Mouse (Mus musculus): ENCODE measurements around the gene Mast4. TPM values are rescaled to one million over a fixed set of nuclear protein-coding genes. Genes with fewer than 3 reads are reported as not detected.
A peak's percentile ranks its signal among the peaks of the same experiment; 100 is the strongest.

Mast4 gene
- polyA plus RNA-seq, 1 experiment from 2014 or later = 41.0 TPM

DNA sequence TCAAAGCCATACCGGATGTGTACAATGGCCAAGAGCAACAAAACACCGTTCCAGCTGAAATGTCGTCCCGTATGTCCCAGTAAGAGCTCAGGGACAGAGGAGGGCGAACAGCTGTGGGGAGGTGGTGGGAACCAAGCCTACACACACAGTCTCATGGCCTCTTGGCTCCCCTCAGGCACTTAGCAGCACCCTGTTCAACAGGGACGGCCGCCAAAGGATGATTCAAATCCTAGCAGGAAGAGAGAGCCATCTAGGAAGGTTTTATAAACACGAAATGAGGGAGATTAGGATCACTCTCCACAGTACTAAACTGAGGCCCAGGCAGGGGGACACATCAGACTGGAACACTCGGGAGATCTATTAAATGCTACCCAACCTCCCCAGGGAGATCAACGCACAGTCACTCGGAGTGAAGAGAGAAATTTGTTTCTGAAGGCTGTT is 122.8 kb downstream of the Mast4 start:
- peak overlapping the region; percentile 64 for H3K27ac ChIP-seq

DNA sequence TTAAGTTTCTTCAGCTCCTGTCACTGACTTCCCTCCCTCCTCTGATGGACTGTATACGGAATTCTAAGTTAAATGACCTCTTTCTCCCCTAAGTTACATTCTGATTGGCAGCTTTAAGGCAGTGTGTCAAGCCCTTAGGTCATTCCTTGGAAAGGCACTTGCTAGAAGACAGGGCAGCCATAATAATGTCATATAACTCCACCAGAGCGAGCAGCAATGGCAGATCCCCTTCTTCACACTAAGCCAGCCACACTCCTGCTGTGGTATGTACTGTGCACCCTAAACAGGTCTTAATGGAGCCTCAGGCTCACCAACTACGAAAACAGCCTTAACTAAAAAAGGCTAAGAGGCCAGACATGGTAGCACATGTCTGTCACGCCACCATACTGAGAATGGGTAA is 123.6 kb downstream of the Mast4 start:
- Histone ChIP-seq H3K4me3 (no peak overlapping the region), H3K4me2 (no peak overlapping the region), H3K9me3 (replicated peaks) (no peaks in the 10 kb centered on the region), H3K9ac (no peak overlapping the region), H3K27ac (peak overlapping the region; percentile 64), H3K4me1 (replicated peaks) (peaks cover 13% of the 10 kb centered on the region; the same call in 1 of the 2 replicates), H3K27me3 (no peaks in the 10 kb centered on the region), H3K36me3 (no peaks in the 10 kb centered on the region)
- 83% methylated on average over 4 of the region's 4 CpGs for WGBS
- ATAC-seq (replicated peaks; ENCODE audit: insufficient number of reproducible peaks, insufficient read depth, low FRiP score, low read depth) = no peak

More for the DNA sequence above, 122.8 kb downstream of the Mast4 start:
- Histone ChIP-seq H3K36me3 (no peaks in the 10 kb centered on the region), H3K9me3 (replicated peaks) (no peaks in the 10 kb centered on the region), H3K4me2 (0 out of 2 replicates have a peak overlapping the region, but pooled peaks have one; percentile 5), H3K4me1 (replicated peaks) (peaks cover 13% of the 10 kb centered on the region; the same call in 1 of the 2 replicates), H3K4me3 (no peak overlapping the region), H3K27me3 (no peaks in the 10 kb centered on the region), H3K9ac (no peak overlapping the region)
- WGBS = 53% methylated on average over 11 of the region's 11 CpGs
- ATAC-seq (replicated peaks; ENCODE audit: insufficient number of reproducible peaks, insufficient read depth, low FRiP score, low read depth) = peak; percentile 78

DNA sequence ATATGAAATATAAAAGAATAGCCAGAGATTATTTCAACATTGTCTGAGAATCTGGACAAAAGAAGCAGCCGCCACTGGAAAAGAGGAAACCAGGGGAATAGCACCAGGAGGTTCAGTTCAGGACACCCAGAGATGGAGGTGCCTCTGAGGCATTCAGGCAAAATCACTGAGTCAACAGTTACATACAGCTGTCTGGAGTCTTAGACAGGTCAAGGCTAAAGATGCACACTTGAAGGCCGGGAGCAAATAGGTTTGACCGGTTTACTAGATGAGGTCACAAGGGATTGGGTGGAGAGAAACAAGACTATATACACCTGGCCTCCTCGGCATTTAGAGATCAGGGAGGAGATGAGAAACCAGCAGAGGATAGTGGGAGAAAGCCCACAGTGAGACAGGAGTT is 127.1 kb downstream of the Mast4 start:
- Histone ChIP-seq H3K9ac (no peak overlapping the region), H3K36me3 (no peaks in the 10 kb centered on the region), H3K4me1 (replicated peaks) (peaks cover 10% of the 10 kb centered on the region; the same call in 1 of the 2 replicates), H3K27ac (no peak overlapping the region), H3K27me3 (no peaks in the 10 kb centered on the region), H3K9me3 (replicated peaks) (no peaks in the 10 kb centered on the region), H3K4me2 (no peak overlapping the region), H3K4me3 (no peak overlapping the region)
- no peak for ATAC-seq (replicated peaks; ENCODE audit: insufficient number of reproducible peaks, insufficient read depth, low FRiP score, low read depth)
- WGBS = 78% methylated on average over 4 of the region's 4 CpGs

DNA sequence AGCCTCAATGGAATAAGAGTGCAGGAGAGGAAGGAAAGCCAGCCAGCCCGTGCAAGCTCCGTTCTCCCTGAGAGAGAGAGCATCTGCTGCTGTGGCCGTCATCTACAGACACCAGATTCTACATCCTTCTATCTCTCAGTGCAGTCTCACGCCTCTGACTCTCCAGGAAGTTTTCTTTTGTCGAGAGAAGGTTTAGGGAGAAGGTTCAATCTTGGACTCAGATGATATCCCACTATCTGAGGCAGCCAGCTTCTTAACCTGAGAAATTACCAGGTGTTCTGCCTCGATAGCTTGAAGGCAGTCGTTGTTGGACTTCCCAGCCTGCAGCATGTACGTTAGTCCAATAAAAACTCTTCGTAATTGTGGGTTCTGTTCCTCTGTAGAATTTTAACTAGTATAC is 127.7 kb downstream of the Mast4 start:
- Histone ChIP-seq H3K27me3 (no peaks in the 10 kb centered on the region), H3K36me3 (no peaks in the 10 kb centered on the region), H3K4me1 (replicated peaks) (peaks cover 7% of the 10 kb centered on the region; the same call in 1 of the 2 replicates), H3K4me3 (no peak overlapping the region), H3K27ac (no peak overlapping the region), H3K9ac (no peak overlapping the region), H3K9me3 (replicated peaks) (no peaks in the 10 kb centered on the region), H3K4me2 (no peak overlapping the region)
- 76% methylated on average over 9 of the region's 9 CpGs for WGBS
- ATAC-seq (replicated peaks; ENCODE audit: insufficient number of reproducible peaks, insufficient read depth, low FRiP score, low read depth) = no peak

DNA sequence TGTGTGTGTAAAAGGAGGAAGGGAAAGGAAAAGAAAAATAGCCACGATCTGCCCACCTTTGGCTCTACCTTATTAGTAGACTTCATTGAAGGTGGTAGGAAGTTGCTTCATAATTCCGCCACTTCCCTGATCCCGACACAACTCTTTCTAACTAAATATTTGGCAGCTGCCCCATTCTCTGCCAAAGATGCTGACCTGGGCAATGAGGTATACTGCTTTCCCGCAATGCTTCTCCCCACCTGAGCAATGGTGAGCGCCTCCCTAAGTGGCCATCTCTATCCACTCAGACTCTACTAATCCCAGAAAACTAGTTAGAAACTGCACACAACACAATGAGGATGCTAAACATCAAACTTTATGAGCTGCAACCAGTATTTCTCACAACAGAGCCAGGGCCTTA is 129.1 kb downstream of the Mast4 start:
- Histone ChIP-seq H3K4me1 (replicated peaks) (no peaks in the 10 kb centered on the region), H3K36me3 (no peaks in the 10 kb centered on the region), H3K27me3 (no peaks in the 10 kb centered on the region), H3K9me3 (replicated peaks) (no peaks in the 10 kb centered on the region), H3K9ac (no peak overlapping the region), H3K4me2 (no peak overlapping the region), H3K27ac (no peak overlapping the region), H3K4me3 (no peak overlapping the region)
- no peak for ATAC-seq (replicated peaks; ENCODE audit: insufficient number of reproducible peaks, insufficient read depth, low FRiP score, low read depth)
- WGBS = 84% methylated on average over 5 of the region's 5 CpGs

GRCm38 (mm10) chr13:103203376-103203895 is 130.9 kb downstream of the Mast4 start:
- H3K9ac ChIP-seq = no peak overlapping the region
- H3K27me3 ChIP-seq = no peaks in the 10 kb centered on the region
- no peak overlapping the region for H3K27ac ChIP-seq
- WGBS = 43% methylated on average over 1 of the region's 1 CpGs
- no peak overlapping the region for H3K4me2 ChIP-seq
- H3K9me3 ChIP-seq (replicated peaks) = no peaks in the 10 kb centered on the region
- no peaks in the 10 kb centered on the region for H3K36me3 ChIP-seq
- no peaks in the 10 kb centered on the region for H3K4me1 ChIP-seq (replicated peaks)
- H3K4me3 ChIP-seq = no peak overlapping the region
- no peak for ATAC-seq (replicated peaks; ENCODE audit: insufficient number of reproducible peaks, insufficient read depth, low FRiP score, low read depth)

GRCm38 (mm10) chr13:103201016-103201760 is 133.1 kb downstream of the Mast4 start:
- Histone ChIP-seq H3K27ac (no peak overlapping the region), H3K4me2 (no peak overlapping the region)
- WGBS = 65% methylated on average over 10 of the region's 10 CpGs

GRCm38 (mm10) chr13:103199823-103200660 is 134.3 kb downstream of the Mast4 start:
- Histone ChIP-seq H3K27me3 (no peaks in the 10 kb centered on the region), H3K9ac (no peak overlapping the region), H3K9me3 (replicated peaks) (no peaks in the 10 kb centered on the region), H3K4me2 (no peak overlapping the region), H3K4me1 (replicated peaks) (no peaks in the 10 kb centered on the region; the same call in 1 of the 2 replicates), H3K27ac (no peak overlapping the region), H3K4me3 (no peak overlapping the region), H3K36me3 (no peaks in the 10 kb centered on the region)
- 42% methylated on average over 2 of the region's 2 CpGs for WGBS
- ATAC-seq (replicated peaks; ENCODE audit: insufficient number of reproducible peaks, insufficient read depth, low FRiP score, low read depth) = no peak

More at GRCm38 (mm10) chr13:103201016-103201760, 133.1 kb downstream of the Mast4 start:
- Histone ChIP-seq H3K27me3 (no peaks in the 10 kb centered on the region), H3K4me3 (no peak overlapping the region), H3K4me1 (replicated peaks) (no peaks in the 10 kb centered on the region; the same call in 1 of the 2 replicates), H3K36me3 (no peaks in the 10 kb centered on the region), H3K9ac (no peak overlapping the region), H3K9me3 (replicated peaks) (no peaks in the 10 kb centered on the region)
- ATAC-seq (replicated peaks; ENCODE audit: insufficient number of reproducible peaks, insufficient read depth, low FRiP score, low read depth) = no peak

DNA sequence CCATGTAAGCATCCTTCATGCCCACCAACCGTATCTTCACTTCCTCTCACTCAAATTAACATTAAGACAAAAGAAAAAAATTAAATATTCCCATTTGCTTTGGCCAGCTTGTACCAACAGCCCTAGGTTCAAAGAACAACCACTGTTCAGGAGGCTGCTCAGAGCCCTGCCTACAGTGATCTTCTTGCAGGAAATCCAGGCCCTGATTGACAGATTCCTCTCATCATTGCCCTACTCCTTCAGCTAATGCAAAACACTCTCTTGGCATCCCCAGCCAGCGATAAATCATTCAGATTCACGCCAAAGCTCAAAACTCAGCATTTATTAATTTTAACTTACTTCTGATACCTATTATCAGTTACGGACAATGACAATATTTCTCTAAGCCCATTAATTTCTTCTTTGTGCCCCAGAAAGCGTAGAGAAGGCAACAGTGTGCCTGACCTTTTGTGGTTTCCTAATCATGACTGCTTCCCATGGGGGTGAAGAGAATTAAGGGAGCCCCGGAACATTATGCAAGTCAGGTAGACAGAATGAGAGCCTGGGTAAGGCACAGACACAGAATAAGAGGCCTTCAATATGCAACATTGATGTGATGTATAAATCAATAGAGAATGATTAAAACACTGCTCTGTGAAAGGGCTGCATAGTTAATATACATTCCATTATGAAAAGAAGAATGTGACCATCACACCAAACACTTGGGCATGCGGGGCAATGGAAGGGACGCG is 135.9 kb downstream of the Mast4 start:
- Histone ChIP-seq H3K9me3 (replicated peaks) (no peaks in the 10 kb centered on the region), H3K4me3 (no peak overlapping the region), H3K36me3 (no peaks in the 10 kb centered on the region), H3K27ac (no peak overlapping the region), H3K4me1 (replicated peaks) (no peaks in the 10 kb centered on the region; the same call in 1 of the 2 replicates), H3K9ac (no peak overlapping the region), H3K4me2 (no peak overlapping the region), H3K27me3 (no peaks in the 10 kb centered on the region)
- ATAC-seq (replicated peaks; ENCODE audit: insufficient number of reproducible peaks, insufficient read depth, low FRiP score, low read depth) = no peak
- 85% methylated on average over 9 of the region's 9 CpGs for WGBS

DNA sequence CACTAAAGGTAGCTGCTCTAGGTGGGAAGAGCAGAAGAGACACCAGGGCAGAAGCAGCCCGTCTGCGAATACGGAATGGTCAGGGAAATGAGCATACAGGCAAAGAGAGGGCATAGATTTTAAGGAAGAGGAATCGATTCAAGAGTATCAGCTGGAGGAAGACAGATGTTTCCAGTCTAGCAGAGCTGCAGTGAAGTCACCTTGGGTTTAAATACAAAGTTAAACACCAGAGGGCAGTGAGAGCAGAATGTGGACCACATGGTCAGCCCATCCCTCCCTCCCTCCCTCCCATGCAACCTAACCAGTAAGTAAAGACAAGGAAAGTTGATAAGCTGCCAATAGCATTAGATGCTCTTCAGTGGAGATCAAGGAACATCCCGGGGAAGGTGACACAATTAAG is 138.0 kb downstream of the Mast4 start:
- Histone ChIP-seq H3K9ac (no peak overlapping the region), H3K4me3 (no peak overlapping the region), H3K4me2 (no peak overlapping the region), H3K36me3 (no peaks in the 10 kb centered on the region), H3K27me3 (no peaks in the 10 kb centered on the region), H3K27ac (no peak overlapping the region), H3K9me3 (replicated peaks) (no peaks in the 10 kb centered on the region), H3K4me1 (replicated peaks) (no peaks in the 10 kb centered on the region; the same call in 1 of the 2 replicates)
- 58% methylated on average over 5 of the region's 5 CpGs for WGBS
- ATAC-seq (replicated peaks; ENCODE audit: insufficient number of reproducible peaks, insufficient read depth, low FRiP score, low read depth) = no peak

- Histone ChIP-seq H3K36me3 (no peaks in the 10 kb centered on the region), H3K27ac (no peak overlapping the region), H3K4me2 (no peak overlapping the region), H3K9ac (no peak overlapping the region), H3K4me1 (replicated peaks) (no peaks in the 10 kb centered on the region; the same call in 1 of the 2 replicates), H3K27me3 (no peaks in the 10 kb centered on the region), H3K9me3 (replicated peaks) (no peaks in the 10 kb centered on the region), H3K4me3 (no peak overlapping the region)
- ATAC-seq (replicated peaks; ENCODE audit: insufficient number of reproducible peaks, insufficient read depth, low FRiP score, low read depth) = no peak
- 74% methylated on average over 3 of the region's 3 CpGs for WGBS
These were observed 138.4 kb downstream of the Mast4 start for GRCm38 (mm10) chr13:103195847-103196246.
